Mouse (Mus musculus) cerebellum, adult 2 months (tissue): ENCODE measurements around the gene Cldn10. TPM values are rescaled to one million over a fixed set of nuclear protein-coding genes. Genes with fewer than 3 reads are reported as not detected.

Source experiments
- DNase-seq, 2 experiments: peaks; one replicate each; pipeline ENCODE4 v3.0.0; 2021
- H3K27ac ChIP-seq: fragments of 200-500 bp; 2 replicates; pipeline ENCODE4 v1.5.1; 2012; ENCODE audit warnings: low read length, control low read depth, inconsistent platforms; ENCODE audit not compliant: insufficient read depth
- H3K27me3 ChIP-seq: fragments of 200-500 bp; 2 replicates; pipeline ENCODE4 v1.6.1; 2012; ENCODE audit warnings: inconsistent platforms, mild to moderate bottlenecking, low read length, moderate library complexity; ENCODE audit not compliant: control insufficient read depth, insufficient read depth
- H3K4me1 ChIP-seq: fragments of 200-500 bp; 2 replicates; pipeline ENCODE4 v1.6.1; 2011; ENCODE audit warnings: low read length; ENCODE audit not compliant: control insufficient read depth, insufficient read depth
- H3K4me3 ChIP-seq: fragments of 200-500 bp; replicated peaks from 2 replicates; pipeline ENCODE3; 2011; ENCODE audit warnings: mild to moderate bottlenecking, low read depth, low read length, control low read depth; ENCODE audit not compliant: insufficient read depth
- CTCF ChIP-seq: fragments of 200-500 bp; IDR thresholded peaks from 2 replicates; pipeline ENCODE4 v1.5.1; 2011; ENCODE audit warnings: low read depth, mild to moderate bottlenecking, control low read depth, low read length, moderate library complexity, borderline replicate concordance; ENCODE audit not compliant: insufficient read depth
- POLR2A ChIP-seq: fragments of 200-500 bp; IDR thresholded peaks from 2 replicates; pipeline ENCODE4 v1.6.1; 2011; ENCODE audit warnings: low read length, control low read depth, borderline replicate concordance; ENCODE audit not compliant: insufficient read depth
- WGBS: fragments of 180-500 bp; shearing (Covaris S2); methylation state at CpG from one replicate; pipeline ENCODE4 v1.1.7; 2018; 5-methylcytosine and 5-hydroxymethylcytosine counted together
- polyA plus RNA-seq: library from polyadenylated mRNA; depleted of rRNA; stranded (reverse); fragments of >200 nt; gene quantifications from 2 replicates; pipeline ENCODE4 v1.2.3, GENCODE M21; 2012

Cldn10 gene
- polyA plus RNA-seq, 1 experiment, result 24.5 TPM

- Histone ChIP-seq H3K27me3 (no peaks in the 10 kb centered on the region), H3K4me1 (no peaks in the 10 kb centered on the region), H3K27ac (no peak overlapping the region), H3K4me3 (no peak overlapping the region)
- 28% methylated on average over 4 of the region's 4 CpGs for WGBS
- TF ChIP-seq POLR2A (no peak), CTCF (no peak)
- no peak for DNase-seq
These were observed 2.5 kb downstream of the Cldn10 start for GRCm38 (mm10) chr14:118790217-118790616.

- H3K27ac ChIP-seq, result no peak overlapping the region
- H3K4me1 ChIP-seq, result no peaks in the 10 kb centered on the region
- no peak for DNase-seq
- H3K4me3 ChIP-seq, result no peak overlapping the region
- TF ChIP-seq CTCF, result no peak
- no peak for TF ChIP-seq POLR2A
- H3K27me3 ChIP-seq, result no peaks in the 10 kb centered on the region
- WGBS, result 74% methylated on average over 7 of the region's 7 CpGs
These were observed 5.2 kb downstream of the Cldn10 start for GRCm38 (mm10) chr14:118792957-118793356.

- 94% methylated on average over 6 of the region's 6 CpGs for WGBS
- DNase-seq, result no peak
- Histone ChIP-seq H3K27ac (no peak overlapping the region), H3K4me3 (no peak overlapping the region), H3K27me3 (no peaks in the 10 kb centered on the region), H3K4me1 (no peaks in the 10 kb centered on the region)
- no peak for TF ChIP-seq CTCF
- TF ChIP-seq POLR2A, result no peak
These were observed 5.7 kb downstream of the Cldn10 start for GRCm38 (mm10) chr14:118793416-118793815.

GRCm38 (mm10) chr14:118794196-118794595, 6.5 kb downstream of the Cldn10 start:
- H3K4me1 ChIP-seq, result no peaks in the 10 kb centered on the region
- no peak for DNase-seq
- H3K27me3 ChIP-seq, result no peaks in the 10 kb centered on the region
- no peak overlapping the region for H3K4me3 ChIP-seq
- 71% methylated on average over 1 of the region's 1 CpGs for WGBS
- H3K27ac ChIP-seq, result no peak overlapping the region
- TF ChIP-seq POLR2A (no peak), CTCF (no peak)

- Histone ChIP-seq H3K4me3 (no peak overlapping the region), H3K27ac (no peak overlapping the region), H3K27me3 (no peaks in the 10 kb centered on the region), H3K4me1 (no peaks in the 10 kb centered on the region)
- 89% methylated on average over 2 of the region's 2 CpGs for whole genome bisulfite sequencing
- DNase-seq, result no peak
- no peak for TF ChIP-seq CTCF
- no peak for TF ChIP-seq POLR2A
These were observed 7.2 kb downstream of the Cldn10 start for GRCm38 (mm10) chr14:118794893-118795292.

- Histone ChIP-seq H3K4me1 (no peaks in the 10 kb centered on the region), H3K27me3 (no peaks in the 10 kb centered on the region), H3K4me3 (no peak overlapping the region), H3K27ac (no peak overlapping the region)
- no peak for DNase-seq
- TF ChIP-seq CTCF, result no peak
- TF ChIP-seq POLR2A, result no peak
- 61% methylated on average over 10 of the region's 10 CpGs for WGBS
These were observed 8.4 kb downstream of the Cldn10 start for GRCm38 (mm10) chr14:118795915-118796693.

- Histone ChIP-seq H3K27ac (no peak overlapping the region), H3K27me3 (no peaks in the 10 kb centered on the region), H3K4me1 (no peaks in the 10 kb centered on the region), H3K4me3 (no peak overlapping the region)
- 5% methylated on average over 5 of the region's 5 CpGs for WGBS
- DNase-seq, result no peak
- TF ChIP-seq CTCF (no peak), POLR2A (no peak)
These were observed 9.0 kb downstream of the Cldn10 start for GRCm38 (mm10) chr14:118796694-118797058.

GRCm38 (mm10) chr14:118797270-118797669, 9.6 kb downstream of the Cldn10 start:
- no peak overlapping the region for H3K27ac ChIP-seq
- 85% methylated on average over 9 of the region's 9 CpGs for WGBS
- DNase-seq, result no peak
- no peaks in the 10 kb centered on the region for H3K4me1 ChIP-seq
- no peak for TF ChIP-seq POLR2A
- no peak for TF ChIP-seq CTCF
- H3K27me3 ChIP-seq, result no peaks in the 10 kb centered on the region
- H3K4me3 ChIP-seq, result no peak overlapping the region
